Mouse (Mus musculus) forebrain, embryonic 16.5 days (tissue): Measurements from ENCODE around the gene Rps19bp1. TPM values are rescaled to one million over a fixed set of nuclear protein-coding genes. Genes with fewer than 3 reads are reported as not detected.

Experiments used
- ATAC-seq: fragments of 200-750 bp; cut with Nextera tagmentation; 2 replicates; pipeline ENCODE4 v1.8.0; 2017; ENCODE audit warnings: mild to moderate bottlenecking, moderate library complexity
- H3K27ac ChIP-seq: fragments of 300-500 bp; sonication (generic); 2 replicates; pipeline ENCODE4 v1.5.1; 2014; ENCODE audit warnings: low read length, control low read depth
- H3K27me3 ChIP-seq: fragments of 300-500 bp; sonication (generic); replicated peaks from 2 replicates; pipeline ENCODE4 v1.6.1; 2014; ENCODE audit warnings: low read length; ENCODE audit not compliant: control insufficient read depth, insufficient read depth
- H3K36me3 ChIP-seq: fragments of 300-500 bp; sonication (generic); 2 replicates; pipeline ENCODE4 v1.6.1; 2014; ENCODE audit not compliant: control insufficient read depth, insufficient read depth
- H3K4me1 ChIP-seq: fragments of 300-500 bp; sonication (generic); replicated peaks from 2 replicates; pipeline ENCODE4 v1.6.1; 2014; ENCODE audit warnings: low read length; ENCODE audit not compliant: control insufficient read depth, insufficient read depth
- H3K4me2 ChIP-seq: fragments of 300-500 bp; sonication (generic); 2 replicates; pipeline ENCODE4 v1.6.1; 2014; ENCODE audit warnings: mild to moderate bottlenecking, low read length, control low read depth
- H3K4me3 ChIP-seq: fragments of 300-500 bp; sonication (generic); replicated peaks from 2 replicates; pipeline ENCODE4 v1.5.1; 2014; ENCODE audit warnings: mild to moderate bottlenecking, low read length, control low read depth
- H3K9ac ChIP-seq: fragments of 300-500 bp; sonication (generic); replicated peaks from 2 replicates; pipeline ENCODE4 v1.6.1; 2014; ENCODE audit warnings: low read depth, low read length, control low read depth
- H3K9me3 ChIP-seq: fragments of 300-500 bp; sonication (generic); 2 replicates; pipeline ENCODE4 v1.6.1; 2016; ENCODE audit warnings: low read length; ENCODE audit not compliant: control insufficient read depth
- WGBS: fragments of 180-500 bp; shearing (Covaris S2); extraction: QIAGEN DNeasy Blood & Tissue Kit; methylation state at CpG from one replicate; pipeline ENCODE4 v1.1.7; 2014; 5-methylcytosine and 5-hydroxymethylcytosine counted together
- polyA plus RNA-seq: library from polyadenylated mRNA; unstranded; fragments of >200 nt; fragmentation: Nextera tagmentation; extraction: Ambion mirVana; gene quantifications from 2 replicates; pipeline ENCODE4 v1.2.1, GENCODE M21; 2015

The Rps19bp1 gene
- polyA plus RNA-seq, 1 experiment from 2014 or later, result 65.5 TPM

GRCm38 (mm10) chr15:80225796-80226195 is 38.3 kb downstream of the Rps19bp1 start:
- ATAC-seq, result no peak
- Histone ChIP-seq H3K4me1 (no peaks in the 10 kb centered on the region), H3K9me3 (no peaks in the 10 kb centered on the region), H3K4me2 (no peak overlapping the region), H3K27me3 (no peaks in the 10 kb centered on the region), H3K9ac (no peak overlapping the region), H3K4me3 (no peak overlapping the region), H3K36me3 (no peaks in the 10 kb centered on the region), H3K27ac (no peak overlapping the region)
- WGBS, result 49% methylated on average over 2 of the region's 2 CpGs

GRCm38 (mm10) chr15:80225208-80225607 is 38.9 kb downstream of the Rps19bp1 start:
- Histone ChIP-seq H3K4me1 (no peaks in the 10 kb centered on the region), H3K4me3 (no peak overlapping the region), H3K4me2 (no peak overlapping the region), H3K36me3 (no peaks in the 10 kb centered on the region), H3K9ac (no peak overlapping the region), H3K27ac (no peak overlapping the region), H3K9me3 (no peaks in the 10 kb centered on the region), H3K27me3 (no peaks in the 10 kb centered on the region)
- WGBS, result 21% methylated on average over 9 of the region's 9 CpGs
- 0 out of 2 replicates have a peak, but pooled peaks have one; percentile 20 for ATAC-seq

GRCm38 (mm10) chr15:80223751-80224150 is 40.4 kb downstream of the Rps19bp1 start:
- no peak for ATAC-seq
- no peaks in the 10 kb centered on the region for H3K27me3 ChIP-seq
- H3K27ac ChIP-seq, result no peak overlapping the region
- H3K36me3 ChIP-seq, result no peaks in the 10 kb centered on the region
- H3K4me2 ChIP-seq, result no peak overlapping the region
- no peaks in the 10 kb centered on the region for H3K9me3 ChIP-seq
- H3K9ac ChIP-seq, result no peak overlapping the region
- H3K4me1 ChIP-seq, result no peaks in the 10 kb centered on the region
- no peak overlapping the region for H3K4me3 ChIP-seq
- WGBS, result 95% methylated on average over 7 of the region's 7 CpGs

GRCm38 (mm10) chr15:80221031-80221430 is 43.1 kb downstream of the Rps19bp1 start:
- 62% methylated on average over 8 of the region's 8 CpGs for WGBS
- no peak overlapping the region for H3K27ac ChIP-seq
- ATAC-seq, result no peak
- no peaks in the 10 kb centered on the region for H3K27me3 ChIP-seq
- no peaks in the 10 kb centered on the region for H3K36me3 ChIP-seq
- H3K4me1 ChIP-seq, result no peaks in the 10 kb centered on the region
- H3K9me3 ChIP-seq, result no peaks in the 10 kb centered on the region
- H3K9ac ChIP-seq, result no peak overlapping the region
- no peak overlapping the region for H3K4me3 ChIP-seq
- H3K4me2 ChIP-seq, result no peak overlapping the region

GRCm38 (mm10) chr15:80219705-80220657 is 44.1 kb downstream of the Rps19bp1 start:
- Histone ChIP-seq H3K27me3 (no peaks in the 10 kb centered on the region), H3K36me3 (no peaks in the 10 kb centered on the region), H3K27ac (no peak overlapping the region), H3K4me3 (no peak overlapping the region), H3K9ac (no peak overlapping the region), H3K9me3 (no peaks in the 10 kb centered on the region), H3K4me2 (no peak overlapping the region), H3K4me1 (no peaks in the 10 kb centered on the region)
- ATAC-seq, result no peak
- 71% methylated on average over 4 of the region's 4 CpGs for WGBS

GRCm38 (mm10) chr15:80219211-80219610 is 44.9 kb downstream of the Rps19bp1 start:
- Histone ChIP-seq H3K4me2 (no peak overlapping the region), H3K9me3 (no peaks in the 10 kb centered on the region), H3K36me3 (no peaks in the 10 kb centered on the region), H3K4me1 (no peaks in the 10 kb centered on the region), H3K4me3 (no peak overlapping the region), H3K27me3 (no peaks in the 10 kb centered on the region), H3K9ac (no peak overlapping the region), H3K27ac (no peak overlapping the region)
- WGBS, result 58% methylated on average over 14 of the region's 14 CpGs
- no peak for ATAC-seq

- no peaks in the 10 kb centered on the region for H3K4me1 ChIP-seq
- H3K4me2 ChIP-seq, result no peak overlapping the region
- H3K9ac ChIP-seq, result no peak overlapping the region
- no peaks in the 10 kb centered on the region; the same call in 1 of the 2 replicates for H3K36me3 ChIP-seq
- H3K27ac ChIP-seq, result no peak overlapping the region
- no peaks in the 10 kb centered on the region for H3K9me3 ChIP-seq
- H3K27me3 ChIP-seq, result no peaks in the 10 kb centered on the region
- 90% methylated on average over 10 of the region's 10 CpGs for WGBS
- no peak for ATAC-seq
- no peak overlapping the region for H3K4me3 ChIP-seq
Measured at GRCm38 (mm10) chr15:80217476-80217875, 46.6 kb downstream of the Rps19bp1 start.

GRCm38 (mm10) chr15:80216480-80216820 is 47.7 kb downstream of the Rps19bp1 start:
- Histone ChIP-seq H3K4me1 (no peaks in the 10 kb centered on the region), H3K9me3 (no peaks in the 10 kb centered on the region), H3K27me3 (no peaks in the 10 kb centered on the region), H3K9ac (no peak overlapping the region), H3K4me3 (no peak overlapping the region), H3K27ac (no peak overlapping the region), H3K4me2 (no peak overlapping the region), H3K36me3 (no peaks in the 10 kb centered on the region; the same call in 1 of the 2 replicates)
- ATAC-seq, result no peak
- 74% methylated on average over 9 of the region's 9 CpGs for WGBS

- H3K4me3 ChIP-seq, result no peak overlapping the region
- no peaks in the 10 kb centered on the region; the same call in 1 of the 2 replicates for H3K36me3 ChIP-seq
- H3K27me3 ChIP-seq, result no peaks in the 10 kb centered on the region
- no peaks in the 10 kb centered on the region for H3K4me1 ChIP-seq
- H3K9ac ChIP-seq, result no peak overlapping the region
- no peak for ATAC-seq
- 15% methylated on average over 8 of the region's 10 CpGs for WGBS
- no peaks in the 10 kb centered on the region for H3K9me3 ChIP-seq
- no peak overlapping the region for H3K27ac ChIP-seq
- no peak overlapping the region for H3K4me2 ChIP-seq
Measured at GRCm38 (mm10) chr15:80215716-80216479, 48.2 kb downstream of the Rps19bp1 start.
